Mouse (Mus musculus): Measurements from ENCODE around the gene Tshb.

Tshb gene

DNA sequence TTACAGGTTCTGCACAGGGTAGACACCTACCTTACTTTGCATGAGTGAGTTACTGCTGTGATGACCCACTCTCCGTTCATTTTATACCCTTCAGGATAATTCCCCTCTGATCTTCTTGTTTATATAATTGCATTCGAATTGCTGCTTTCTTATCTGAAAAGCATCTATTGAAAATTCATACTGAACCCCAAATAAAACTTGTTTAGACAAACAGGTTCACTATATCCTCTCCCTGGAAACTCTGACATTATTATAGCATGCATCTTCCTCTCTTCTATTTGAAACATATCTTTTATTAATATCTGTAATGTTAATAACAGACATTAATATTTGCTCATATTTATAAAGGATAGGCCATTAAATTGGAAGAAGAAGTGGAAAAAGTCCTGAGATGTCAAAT, at the start of gene Tshb:
TSS of gene Tshb (minus strand) at position 101 of the 400 bp plus-strand sequence.
- DNase-seq, result no peak

DNA sequence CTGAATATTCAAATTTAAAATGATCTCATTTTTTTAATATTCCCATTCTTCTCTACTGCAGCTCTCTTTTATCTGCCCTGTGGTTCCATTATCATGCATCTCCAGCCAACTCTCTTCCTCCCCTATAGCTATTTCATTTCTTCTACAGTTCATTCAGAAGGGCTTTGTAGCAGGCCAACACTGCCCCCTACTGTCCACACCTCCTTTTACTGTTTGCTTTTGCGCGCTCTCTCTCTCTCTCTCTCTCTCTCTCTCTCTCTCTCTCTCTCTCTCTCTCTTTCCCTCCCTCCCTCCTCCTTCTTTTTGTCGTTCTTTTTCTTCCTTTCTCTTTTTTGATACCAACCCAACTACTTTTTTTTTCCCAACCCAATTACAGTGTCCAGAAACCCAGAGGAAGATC, 21.4 kb upstream of the Tshb start:
- DNase-seq, result peak; percentile 63

DNA sequence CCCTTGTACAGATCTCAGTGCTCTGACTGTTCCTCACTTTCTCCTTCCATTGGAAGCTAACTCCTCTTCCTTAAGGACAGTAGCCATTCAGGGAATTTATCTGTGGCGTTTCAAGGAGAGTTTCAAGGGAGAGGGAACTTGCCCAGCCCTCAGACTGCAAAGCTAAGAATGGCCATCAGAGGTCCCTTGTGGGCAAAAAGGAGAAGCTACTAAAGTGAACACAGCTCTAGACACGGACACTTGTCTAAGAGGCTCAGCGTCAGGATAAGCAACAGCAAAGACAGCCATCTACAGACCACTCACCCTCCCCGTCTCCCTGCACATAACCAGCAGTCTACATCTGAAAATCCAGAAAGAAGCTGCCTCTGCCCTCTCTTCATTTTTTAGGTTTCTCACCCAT, 4.9 kb upstream of the Tshb start:
- DNase-seq, result no peak

DNA sequence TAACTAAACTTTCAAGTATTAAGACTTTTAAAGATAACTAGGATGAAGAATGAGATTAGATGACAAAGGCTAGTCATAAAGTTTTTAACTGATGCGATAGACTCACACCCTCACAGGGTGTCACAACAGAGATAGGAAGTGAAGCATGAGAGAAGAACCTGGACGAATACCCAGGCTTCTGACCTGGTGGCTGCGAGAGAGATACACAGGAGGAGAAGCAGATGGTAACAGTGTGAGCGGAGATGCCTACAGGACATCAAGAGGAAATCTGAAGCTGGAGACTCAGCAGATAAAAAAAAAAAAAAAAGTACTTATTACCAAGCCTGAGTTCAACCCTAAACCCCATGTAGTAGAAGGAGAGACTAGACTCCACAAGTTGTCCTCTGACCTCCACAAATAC, 9.5 kb downstream of the Tshb start:
- DNase-seq, result peak; percentile 44

DNA sequence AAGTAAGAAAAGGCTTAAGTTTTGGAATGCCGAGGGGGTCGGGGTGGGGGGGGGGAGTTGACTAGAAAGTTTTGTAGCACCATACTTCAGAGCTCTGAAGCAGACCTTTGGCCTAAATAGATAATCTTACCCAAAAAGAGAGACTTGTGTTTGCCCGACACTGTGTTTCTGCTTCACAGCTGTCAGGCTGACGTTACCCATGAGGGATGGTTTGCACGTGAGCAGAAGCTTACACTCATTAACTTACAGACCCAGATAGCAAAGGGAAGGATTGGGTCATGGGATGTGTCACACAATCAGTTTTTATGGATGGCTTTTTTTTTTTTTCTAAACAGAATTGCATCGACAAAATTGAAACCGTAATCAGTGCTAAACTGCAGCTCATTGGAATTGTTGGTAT, 17.7 kb downstream of the Tshb start:
- no peak for DNase-seq

DNA sequence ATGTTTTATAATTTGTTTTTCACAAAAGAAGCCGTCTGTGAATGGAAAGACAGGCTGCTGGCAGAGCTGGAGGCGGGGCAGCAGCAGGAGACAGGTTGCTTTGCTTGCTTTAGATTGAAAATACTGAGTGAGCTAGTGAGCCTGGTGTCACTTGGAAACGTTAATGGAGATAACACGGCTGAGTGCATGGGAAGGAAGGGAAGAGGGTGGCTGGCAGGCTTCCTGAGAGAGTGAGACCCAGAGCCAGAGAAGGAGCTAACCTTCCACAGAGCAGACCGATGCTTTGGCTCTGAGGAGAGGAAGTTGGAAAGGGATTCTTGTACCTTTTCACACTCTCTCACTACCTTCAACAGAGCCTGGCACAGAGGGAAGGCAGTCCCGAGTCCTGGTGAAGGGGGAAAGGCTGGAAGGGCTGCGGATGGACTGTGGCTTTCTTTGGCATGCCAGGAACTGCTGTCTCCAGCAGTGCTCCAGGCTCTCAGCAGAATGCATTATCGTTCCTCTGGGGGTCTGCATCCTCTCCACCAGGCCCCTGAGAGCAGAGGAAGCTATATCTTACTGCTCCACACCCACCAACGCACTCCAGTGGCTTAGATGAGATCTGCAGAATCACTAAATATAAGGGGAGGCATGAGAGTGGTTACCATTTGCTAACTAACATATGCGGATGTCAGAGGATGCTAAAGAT, 18.7 kb downstream of the Tshb start:
- DNase-seq, result peak; percentile 49

DNA sequence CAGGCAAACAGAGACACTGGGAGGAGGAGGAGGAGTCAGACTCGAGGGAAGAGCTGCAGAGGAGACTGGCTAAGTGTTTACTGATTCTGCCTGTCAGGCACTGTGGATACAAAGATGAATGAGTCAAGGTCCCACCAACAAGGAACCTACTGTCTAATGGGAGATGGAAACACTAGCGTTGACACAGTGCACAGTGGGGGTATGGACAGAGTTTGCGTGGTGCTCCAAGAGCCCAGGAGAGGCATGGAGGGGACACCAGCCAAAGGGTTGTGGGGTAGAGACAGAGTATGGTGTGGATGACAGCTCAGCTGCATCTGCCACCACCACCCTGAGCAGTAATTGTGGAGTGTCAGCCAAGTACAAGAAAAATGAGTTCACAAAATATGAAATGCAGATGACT, 20.1 kb downstream of the Tshb start:
- DNase-seq, result no peak

DNA sequence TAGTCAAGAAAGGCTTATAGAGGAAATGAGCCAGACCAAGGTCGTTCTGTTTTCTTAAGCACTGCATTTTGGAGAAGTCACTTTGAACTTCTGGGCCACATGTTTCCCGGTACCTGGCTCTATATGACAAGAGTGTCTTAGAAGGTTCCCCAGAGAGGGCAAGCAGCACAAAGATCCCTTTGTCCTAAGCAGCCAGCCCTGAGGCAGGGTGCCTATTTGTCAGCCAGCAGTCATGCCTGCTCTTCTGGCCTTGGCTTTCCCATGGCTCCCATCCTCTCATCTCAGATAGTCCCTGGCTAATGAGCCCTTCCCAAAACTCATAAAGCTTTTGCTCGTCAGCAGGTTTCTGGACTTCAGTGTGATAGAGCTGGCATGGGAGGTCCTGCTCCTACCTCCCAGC, 22.3 kb downstream of the Tshb start:
- DNase-seq, result no peak

DNA sequence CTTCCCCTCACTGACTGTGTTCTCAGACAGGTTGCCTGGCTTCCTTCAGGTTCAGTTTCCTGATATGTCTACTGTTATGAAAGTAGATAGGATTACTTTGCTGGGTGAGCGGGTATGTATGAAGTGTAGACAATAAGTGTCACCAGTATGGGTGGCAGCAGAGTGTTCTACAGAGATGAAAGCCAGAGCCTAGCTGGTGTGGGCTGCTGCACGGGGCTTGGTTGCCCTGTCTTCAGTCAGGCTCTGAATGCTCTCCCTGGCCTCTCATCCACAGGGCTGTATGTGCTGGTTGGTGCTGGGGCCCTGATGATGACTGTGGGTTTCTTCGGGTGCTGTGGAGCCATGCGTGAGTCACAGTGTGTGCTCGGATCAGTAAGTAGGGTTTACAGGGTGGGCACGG, 25.5 kb downstream of the Tshb start:
- no peak for DNase-seq

DNA sequence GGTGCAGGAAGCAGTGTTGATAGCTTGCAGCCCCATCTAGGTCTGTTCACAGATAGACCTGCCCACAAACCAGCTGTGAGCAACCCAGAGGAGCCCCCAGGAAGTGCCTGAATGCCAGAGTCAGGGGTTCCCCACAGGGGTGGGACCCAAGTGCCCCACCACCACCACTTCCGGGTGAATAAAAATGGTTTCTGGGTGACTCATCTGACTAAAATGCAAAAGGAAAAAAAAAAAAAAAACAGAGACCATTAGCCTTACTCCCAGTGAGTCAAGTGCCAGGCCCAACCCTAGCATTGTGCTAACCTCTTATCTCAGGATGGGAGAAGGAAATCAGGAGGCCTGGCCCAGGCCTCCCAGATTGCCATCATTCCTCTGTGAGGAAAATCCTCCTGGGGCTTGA, 26.7 kb downstream of the Tshb start:
- no peak for DNase-seq

DNA sequence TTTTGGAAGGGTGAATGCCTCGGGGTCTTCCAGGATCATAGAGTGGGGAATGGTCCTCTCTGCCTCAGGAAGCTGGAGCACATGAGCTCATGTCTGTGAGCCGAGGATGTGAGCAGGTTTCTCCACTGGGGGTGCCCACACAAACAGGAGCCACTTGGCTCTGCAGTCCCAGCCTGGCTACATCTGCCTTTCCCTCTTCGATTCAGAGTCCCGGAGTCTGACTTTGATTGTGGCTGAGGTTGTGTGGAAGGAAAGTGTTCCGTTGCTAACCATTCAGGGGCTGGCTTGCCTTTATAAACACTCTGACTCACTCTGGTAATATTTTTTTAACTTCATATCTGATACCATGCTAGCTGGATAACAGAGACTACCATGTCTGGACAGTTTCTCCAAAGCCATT, 30.1 kb downstream of the Tshb start:
- no peak for DNase-seq

DNA sequence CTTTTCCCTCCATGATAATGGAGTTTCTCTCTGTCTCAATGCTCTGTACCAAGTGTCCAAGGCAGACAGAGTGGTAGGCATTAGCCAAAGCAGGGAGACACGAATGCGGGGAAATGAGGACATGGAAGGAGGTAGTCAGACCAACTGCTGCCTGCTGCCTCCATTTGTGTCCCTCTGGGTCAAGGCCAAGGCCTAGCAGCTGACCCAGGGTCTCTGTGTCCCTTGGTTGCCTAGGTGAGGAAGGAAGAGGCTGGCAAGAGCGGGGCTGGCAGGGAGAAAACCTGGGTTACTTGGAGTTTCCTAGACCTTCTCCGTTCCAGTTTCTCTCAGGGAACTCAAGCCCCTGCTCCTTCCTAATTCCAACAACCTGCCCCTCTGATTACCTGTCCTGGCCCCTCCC, 30.5 kb downstream of the Tshb start:
- no peak for DNase-seq

DNA sequence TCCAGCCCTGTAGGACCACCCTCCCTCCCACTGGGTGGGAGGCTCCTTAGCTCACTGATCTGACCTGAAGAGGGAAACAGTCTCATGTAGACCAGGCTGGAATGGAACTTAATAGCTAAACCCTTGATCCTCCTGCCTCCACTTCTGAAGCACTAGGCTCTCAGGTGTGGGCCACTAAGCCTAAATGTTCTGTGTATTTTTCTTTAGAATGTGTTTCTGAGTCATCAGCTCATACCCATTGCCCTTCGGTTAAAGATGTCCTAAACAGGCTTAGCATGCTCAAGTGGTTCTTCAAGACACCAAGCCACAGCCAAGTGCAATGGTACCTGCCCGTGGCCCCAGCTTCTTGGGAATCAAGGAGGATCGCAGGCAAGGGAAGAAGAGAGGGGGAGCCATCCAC, 31.0 kb downstream of the Tshb start:
- DNase-seq, result no peak

DNA sequence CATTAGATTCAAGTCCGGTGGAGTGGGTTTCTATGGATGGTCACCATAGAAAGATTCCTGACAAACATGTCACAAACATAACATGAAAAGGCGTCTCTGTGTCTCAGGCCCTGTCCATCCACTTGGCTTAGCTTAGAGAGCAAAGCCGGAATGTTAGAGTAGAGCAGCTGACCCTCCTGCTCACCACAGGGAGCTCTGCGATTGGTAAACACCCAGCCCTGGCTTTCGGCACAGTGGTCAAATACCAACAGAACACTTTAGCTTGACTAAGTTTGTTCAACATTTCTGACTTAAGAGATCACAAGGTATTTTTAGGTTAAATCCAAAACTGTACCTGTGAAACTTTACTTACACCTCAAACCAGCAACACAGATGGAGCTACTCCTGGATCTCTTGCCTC, 31.4 kb downstream of the Tshb start:
- no peak for DNase-seq

DNA sequence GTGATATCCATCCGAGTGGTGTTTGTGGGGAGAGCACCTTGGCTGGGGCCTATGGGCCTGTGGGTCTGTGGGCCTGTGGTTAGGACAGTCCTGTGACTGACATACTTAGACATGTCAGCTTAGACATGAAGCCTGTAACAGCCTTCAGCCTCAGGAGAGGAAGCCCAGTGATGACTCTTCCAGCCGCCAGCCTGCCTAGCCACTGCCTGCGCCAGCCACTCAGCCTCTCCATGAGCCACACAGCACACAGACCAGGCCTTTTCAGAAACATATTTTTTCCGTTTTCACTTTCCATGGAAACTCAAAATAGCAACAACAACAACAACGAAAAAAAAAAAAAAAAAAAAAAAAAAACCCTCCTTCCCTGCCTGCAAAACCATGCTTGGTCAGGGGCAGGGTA, 33.8 kb downstream of the Tshb start:
- DNase-seq, result no peak

DNA sequence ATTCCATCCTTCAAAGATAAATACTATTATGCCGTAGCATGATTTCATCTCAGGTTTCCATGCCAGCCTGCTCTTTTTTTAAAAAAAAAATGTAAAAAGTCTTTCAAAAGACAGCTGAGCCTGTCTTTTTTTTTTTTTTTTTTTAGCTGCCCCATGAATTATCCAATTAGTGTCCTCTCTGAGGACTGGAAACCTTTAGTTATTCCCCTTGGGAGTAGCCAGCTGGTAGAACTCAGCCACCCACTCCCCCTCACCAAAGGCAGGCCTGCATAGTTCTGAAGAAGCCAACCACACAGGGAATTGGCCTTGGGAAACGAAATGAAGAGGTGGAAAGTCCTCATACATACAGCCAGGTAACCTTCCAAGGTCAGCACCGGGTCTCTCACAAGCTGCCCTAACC, 34.5 kb downstream of the Tshb start:
- no peak for DNase-seq

DNA sequence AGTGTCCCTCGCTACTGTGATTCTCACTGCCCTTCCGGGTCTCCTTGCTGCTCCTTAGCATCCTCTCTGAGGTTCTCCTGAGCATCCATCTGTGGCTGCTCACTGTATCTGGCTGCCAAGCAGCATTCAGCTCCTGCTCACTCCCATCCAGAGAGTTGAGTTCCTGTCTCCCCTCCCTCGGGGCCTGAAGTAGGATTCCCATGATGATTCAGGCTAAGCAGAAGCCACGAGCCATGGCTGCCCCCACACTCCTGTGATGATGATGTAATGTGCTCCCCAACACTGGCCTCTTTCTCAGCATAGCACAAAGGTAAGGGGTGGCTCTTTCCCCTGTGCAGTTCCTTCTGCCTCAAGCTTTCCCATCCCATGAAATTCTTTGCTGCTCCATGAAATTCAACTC, 36.3 kb downstream of the Tshb start:
- no peak for DNase-seq

DNA sequence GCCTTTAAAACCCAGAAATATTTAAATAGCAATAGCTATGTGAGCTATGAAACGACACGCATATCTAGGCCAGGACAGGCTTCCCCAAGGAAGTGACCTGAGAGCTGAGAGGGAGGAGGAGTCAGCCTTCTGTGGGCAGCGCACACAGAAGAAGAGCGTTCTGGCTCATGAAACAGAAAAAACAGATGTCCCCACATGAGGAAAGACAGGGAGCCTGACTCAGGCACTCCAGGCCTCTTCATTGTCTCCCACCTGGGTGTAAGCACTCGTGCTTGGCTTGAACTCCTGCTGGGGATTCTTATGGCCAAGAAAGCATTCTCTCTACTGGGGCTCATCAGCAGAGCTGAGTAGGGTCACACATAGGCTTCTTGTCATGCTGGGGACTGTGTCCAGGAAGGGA, 37.9 kb downstream of the Tshb start:
- no peak for DNase-seq

DNA sequence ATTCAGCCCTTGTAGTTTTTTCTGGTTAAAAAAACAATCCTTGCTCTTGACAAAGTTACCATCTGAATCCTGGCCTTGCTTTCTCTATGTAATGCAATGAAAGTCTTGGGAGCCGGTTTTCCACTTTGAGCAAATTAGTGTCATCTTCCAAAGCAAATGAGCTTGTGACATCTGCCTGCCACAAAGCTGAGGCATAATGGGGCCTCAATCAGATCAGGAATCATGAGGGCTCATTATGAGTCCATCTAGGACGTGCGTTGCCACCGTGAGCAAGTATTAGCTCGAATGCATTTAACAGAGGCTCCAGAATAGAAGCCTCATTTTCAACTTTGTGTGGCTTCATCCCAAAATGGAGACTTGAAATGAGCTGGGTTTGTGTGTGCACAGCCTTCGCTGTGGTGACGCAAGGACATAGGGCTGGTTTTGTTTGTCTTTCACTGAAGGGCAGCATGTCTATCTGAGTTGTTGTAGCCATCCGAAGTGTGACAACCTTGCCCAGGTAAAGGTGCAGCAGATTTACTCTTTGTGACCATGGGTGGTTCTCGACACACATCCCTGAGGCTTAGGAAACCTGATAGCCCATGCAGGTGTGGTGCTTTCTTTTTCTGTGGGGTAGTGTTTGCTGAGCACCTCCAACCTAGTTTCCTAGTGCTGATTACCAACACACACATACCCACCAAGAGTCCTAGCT, 38.6 kb downstream of the Tshb start:
- DNase-seq, result no peak

DNA sequence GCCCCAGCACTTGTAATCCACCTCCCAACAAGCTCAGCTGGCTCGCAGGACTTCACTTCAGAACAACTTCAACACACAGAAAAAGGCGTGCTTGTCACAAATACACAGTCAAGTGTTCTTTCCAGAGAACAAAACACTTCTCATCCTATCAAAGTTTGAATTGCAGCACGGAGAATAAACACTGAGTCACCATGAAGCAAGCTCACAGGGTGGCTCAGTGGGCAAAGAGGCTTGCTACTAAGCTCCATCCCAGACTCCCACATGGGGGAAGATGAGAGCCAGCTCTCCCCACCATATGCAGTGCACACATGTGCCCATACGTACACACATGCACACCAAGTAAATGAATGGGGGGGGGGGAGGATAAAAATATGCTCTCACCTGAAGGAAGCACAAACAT, 39.3 kb downstream of the Tshb start:
- no peak for DNase-seq

DNA sequence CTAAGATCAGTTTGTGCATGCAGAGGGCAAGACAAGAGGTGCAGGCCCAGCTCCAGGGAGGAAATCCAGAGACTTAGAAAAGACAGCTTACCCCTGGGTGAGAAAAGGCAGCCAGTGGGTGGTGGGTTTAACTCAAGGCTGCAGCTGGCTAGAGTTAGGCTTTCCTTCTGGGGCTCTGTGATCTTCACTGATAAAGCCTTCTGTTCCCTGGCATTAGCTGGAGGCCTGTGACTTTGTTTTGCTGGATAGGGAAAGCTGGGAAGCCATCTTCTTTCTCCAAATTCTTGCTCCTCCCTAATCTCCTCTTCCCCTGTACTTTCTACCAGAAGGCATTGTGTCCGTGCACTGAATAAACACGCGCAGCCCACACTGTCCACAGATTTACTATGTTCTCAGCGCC, 39.8 kb downstream of the Tshb start:
- DNase-seq, result no peak

DNA sequence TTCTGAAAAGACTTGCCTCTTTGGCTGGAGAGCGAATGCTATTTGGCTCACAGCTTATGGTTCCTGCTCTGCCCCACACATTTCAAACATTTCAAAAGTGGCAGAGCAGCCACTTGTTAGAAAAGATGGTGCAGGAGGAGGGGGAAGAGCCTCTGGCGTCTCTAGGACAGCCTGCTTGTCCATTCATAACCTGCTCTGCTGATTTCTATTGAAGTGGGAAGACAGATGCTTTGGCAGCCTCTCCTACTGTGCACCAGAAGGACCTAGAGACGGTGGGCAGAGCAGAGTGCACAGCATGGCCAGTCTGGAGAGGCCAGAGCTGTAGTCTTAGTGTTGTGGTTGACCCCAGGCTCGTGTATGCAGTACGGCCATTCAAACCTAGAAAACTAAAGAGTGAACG, 43.6 kb downstream of the Tshb start:
- no peak for DNase-seq

DNA sequence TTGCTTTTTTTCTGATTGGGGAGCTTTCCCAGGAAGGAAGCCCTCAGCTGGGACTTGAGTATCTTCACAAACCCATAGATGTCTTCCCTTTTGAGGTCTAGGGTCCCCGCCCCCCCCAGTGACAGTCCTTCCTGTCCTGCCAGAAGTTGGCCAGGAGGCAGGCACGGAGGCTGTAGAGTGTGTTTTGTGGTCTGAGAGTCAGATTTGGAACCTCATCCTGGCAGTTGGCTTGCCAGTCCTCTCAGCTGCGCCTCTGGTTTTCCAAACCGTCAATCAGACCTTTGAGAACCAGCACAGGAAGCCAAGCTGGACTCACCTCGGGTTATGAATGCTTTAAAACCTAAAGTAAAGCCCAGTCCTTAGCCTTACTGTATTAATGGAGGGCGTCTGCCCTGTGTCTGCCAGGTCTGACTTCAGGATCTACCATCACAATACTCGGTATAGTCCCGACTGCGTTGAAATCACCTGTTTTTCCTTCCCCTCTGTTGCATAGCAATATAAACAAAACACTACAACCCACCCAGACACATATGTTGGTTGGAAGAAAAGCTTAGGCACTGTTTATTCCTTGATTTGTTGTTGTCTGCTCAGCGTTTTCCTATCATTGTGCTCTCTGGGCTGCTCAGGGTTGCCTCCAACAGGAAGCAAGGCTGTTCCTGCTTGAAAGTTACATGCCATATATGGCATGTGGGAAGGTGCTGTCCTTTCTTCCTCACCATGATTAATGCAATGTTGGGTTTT, 44.2 kb downstream of the Tshb start:
- DNase-seq, result no peak

DNA sequence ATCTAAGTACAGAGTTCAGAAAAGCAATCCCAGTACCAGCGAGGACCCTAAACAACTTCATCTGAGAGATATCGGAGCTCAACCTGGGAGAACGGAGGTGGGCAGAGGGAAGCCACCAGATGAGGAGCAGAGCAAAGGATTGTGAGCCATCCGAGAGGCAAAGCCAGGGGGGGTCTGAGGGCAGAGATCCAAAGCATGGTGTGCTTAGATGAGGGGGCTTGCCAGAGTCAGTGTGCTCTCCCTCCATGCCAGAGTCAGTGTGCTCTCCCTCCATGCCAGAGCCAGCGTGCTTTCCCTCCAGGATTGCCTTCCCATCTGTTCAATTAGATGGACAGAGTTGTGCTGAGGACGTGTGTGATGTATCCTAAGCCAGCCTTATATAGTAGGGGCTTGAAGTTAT, 45.4 kb downstream of the Tshb start:
- no peak for DNase-seq
